Mouse (Mus musculus) bone marrow macrophage, adult 2 months (primary cell): ENCODE data around the gene Slc1a2.

Experiments
- CTCF ChIP-seq: IDR thresholded peaks from 2 replicates; pipeline ENCODE4 v1.5.1; 2012; ENCODE audit warnings: low read depth, mild to moderate bottlenecking, low read length, moderate library complexity
- POLR2A ChIP-seq: IDR thresholded peaks from 2 replicates; pipeline ENCODE4 v1.6.1; 2012; ENCODE audit warnings: mild to moderate bottlenecking, low read depth, low read length, borderline replicate concordance

GRCm38 (mm10) chr2:102663865-102664264, 5.4 kb downstream of the Slc1a2 start:
- TF ChIP-seq POLR2A: no peak
- no peak for TF ChIP-seq CTCF
